Mouse (Mus musculus) heart, embryonic 13.5 days (tissue): ENCODE data around the gene 4930453N24Rik. TPM values are rescaled to one million over a fixed set of nuclear protein-coding genes. Genes with fewer than 3 reads are reported as not detected.

ENCODE experiments used
- ATAC-seq: fragments of 200-750 bp; cut with Nextera tagmentation; 2 replicates; pipeline ENCODE4 v1.8.0; 2017; ENCODE audit warnings: moderate TSS enrichment; ENCODE audit not compliant: insufficient number of reproducible peaks, low FRiP score, low TSS enrichment; ENCODE audit errors: extremely low read depth
- H3K27ac ChIP-seq: fragments of 300-500 bp; sonication (generic); replicated peaks from 2 replicates; pipeline ENCODE4 v1.5.1; 2015; ENCODE audit warnings: moderate library complexity, mild to moderate bottlenecking, inconsistent platforms
- H3K27me3 ChIP-seq: fragments of 300-500 bp; sonication (generic); replicated peaks from 2 replicates; pipeline ENCODE4 v1.6.1; 2015; ENCODE audit warnings: mild to moderate bottlenecking, inconsistent platforms
- H3K36me3 ChIP-seq: fragments of 300-500 bp; sonication (generic); 2 replicates; pipeline ENCODE4 v1.6.1; 2015; ENCODE audit warnings: mild to moderate bottlenecking, inconsistent platforms
- H3K4me1 ChIP-seq: fragments of 300-500 bp; sonication (generic); 2 replicates; pipeline ENCODE4 v1.6.1; 2015; ENCODE audit warnings: inconsistent platforms
- H3K4me2 ChIP-seq: fragments of 300-500 bp; sonication (generic); 2 replicates; pipeline ENCODE4 v1.6.1; 2015; ENCODE audit warnings: inconsistent platforms, mild to moderate bottlenecking, moderate library complexity
- H3K4me3 ChIP-seq: fragments of 300-500 bp; sonication (generic); 2 replicates; pipeline ENCODE4 v1.5.1; 2015; ENCODE audit warnings: moderate library complexity, mild to moderate bottlenecking, inconsistent platforms
- H3K9ac ChIP-seq: fragments of 300-500 bp; sonication (generic); 2 replicates; pipeline ENCODE4 v1.6.1; 2015; ENCODE audit warnings: inconsistent platforms, mild to moderate bottlenecking, moderate library complexity
- H3K9me3 ChIP-seq: fragments of 300-500 bp; sonication (generic); 2 replicates; pipeline ENCODE4 v1.6.1; 2016; ENCODE audit warnings: inconsistent platforms
- WGBS: fragments of 180-500 bp; shearing (Covaris S2); methylation state at CpG from one replicate; pipeline ENCODE4 v1.1.7; 2015; ENCODE audit warnings: mixed read lengths; 5-methylcytosine and 5-hydroxymethylcytosine counted together
- polyA plus RNA-seq: library from polyadenylated mRNA; unstranded; fragments of >200 nt; fragmentation: Nextera tagmentation; extraction: Ambion mirVana; gene quantifications from 2 replicates; pipeline ENCODE4 v1.2.1, GENCODE M21; 2015

Gene 4930453N24Rik
- polyA plus RNA-seq: 12.9 and 16.0 TPM in 2 replicates

DNA sequence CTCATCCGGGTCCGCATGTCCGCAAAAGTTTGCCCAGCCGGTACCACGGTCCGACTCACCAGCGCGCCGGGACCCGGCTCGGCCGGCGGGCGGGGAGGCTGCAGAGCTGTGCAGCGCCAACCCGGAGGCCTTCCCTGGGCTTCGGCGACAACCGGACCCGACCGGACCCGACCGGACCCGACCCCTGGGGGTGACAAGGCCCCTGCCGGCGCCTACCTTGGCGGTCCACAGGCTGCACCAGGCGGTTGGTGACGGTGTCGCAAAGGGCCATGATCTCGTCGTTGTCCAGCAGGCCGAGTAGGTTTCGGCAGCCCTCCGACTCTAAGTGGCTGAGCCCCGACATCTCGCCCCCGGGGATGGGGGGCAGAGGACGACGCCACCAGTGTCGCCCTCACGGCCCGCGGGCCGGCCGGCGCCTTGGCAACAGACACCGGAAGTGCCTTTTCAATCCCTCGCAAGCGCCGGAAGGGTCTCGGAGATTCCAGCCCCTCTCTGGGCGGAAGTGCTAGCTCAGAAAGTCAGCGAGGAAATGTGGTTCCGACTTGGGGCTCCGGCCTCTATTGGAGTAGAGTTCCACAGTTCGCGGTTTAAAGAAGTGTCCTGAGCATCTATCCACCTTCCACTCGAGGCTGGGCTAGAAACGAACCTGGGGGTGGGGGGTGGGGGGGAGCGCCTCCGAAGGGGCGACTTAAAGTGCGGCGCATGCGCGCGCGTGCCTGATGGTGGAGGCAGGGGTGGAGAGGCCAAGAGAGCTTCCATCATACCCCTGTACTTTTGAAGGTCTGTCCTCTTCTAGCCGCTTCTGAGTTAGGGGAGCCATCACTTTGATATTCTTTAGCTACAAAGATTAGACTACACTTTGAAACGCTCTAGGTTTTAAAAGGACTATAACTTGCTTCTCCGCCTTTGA is at the start of gene 4930453N24Rik:
Gene 4930453N24Rik, minus strand, starts transcription at position 641 of the 910 bp plus-strand sequence.
- 2% methylated on average over 72 of the region's 72 CpGs for WGBS
- H3K9me3 ChIP-seq: no peaks in the 10 kb centered on the region
- H3K27me3 ChIP-seq: 0 out of 2 replicates have a peak, but pooled peaks cover 5% of the 10 kb centered on the region
- peaks cover 15% of the 10 kb centered on the region for H3K36me3 ChIP-seq
- H3K4me3 ChIP-seq: peak within 1 kb of the TSS; percentile 92
- H3K9ac ChIP-seq: peak within 1 kb of the TSS; percentile 96
- peak within 1 kb of the TSS; percentile 82 for H3K27ac ChIP-seq
- peaks cover 9% of the 10 kb centered on the region for H3K4me1 ChIP-seq
- ATAC-seq: peak; percentile 71; the same call in 1 of the 2 replicates
- peak within 1 kb of the TSS; percentile 74 for H3K4me2 ChIP-seq

DNA sequence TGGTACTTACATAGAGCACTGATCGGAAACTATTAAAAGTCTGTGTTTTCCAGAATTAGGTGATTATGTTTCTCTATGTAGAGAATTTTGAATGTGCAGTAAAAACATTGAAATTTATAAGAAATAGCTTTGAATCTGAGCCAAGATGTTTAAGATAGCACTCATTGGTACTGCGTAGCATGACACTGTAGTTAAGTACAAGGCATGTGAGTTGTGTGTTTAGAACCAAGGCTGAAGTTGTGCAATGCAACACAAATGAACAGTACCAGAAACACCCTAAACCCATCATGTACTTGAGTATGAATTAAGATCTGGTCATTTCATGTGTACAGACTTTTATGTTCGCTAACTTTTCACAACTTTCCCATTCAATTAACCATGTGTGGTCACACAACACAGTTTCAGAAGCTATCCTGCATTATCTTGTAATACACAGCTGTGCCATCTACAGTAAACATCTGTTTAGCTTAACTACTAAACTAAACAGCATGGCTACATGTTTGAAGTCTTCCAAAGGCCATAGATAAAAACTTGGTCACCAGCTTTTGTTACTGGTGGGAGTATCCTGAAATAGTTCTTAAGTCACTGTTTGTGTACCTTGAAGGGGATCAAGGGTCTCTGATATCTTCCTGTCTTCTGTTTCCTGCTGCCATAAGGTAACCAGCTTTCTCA is 46.3 kb upstream of the 4930453N24Rik start:
- Histone ChIP-seq H3K9ac (no peak overlapping the region), H3K4me1 (no peaks in the 10 kb centered on the region), H3K4me3 (no peak overlapping the region), H3K4me2 (no peak overlapping the region), H3K36me3 (peaks cover 20% of the 10 kb centered on the region), H3K9me3 (no peaks in the 10 kb centered on the region), H3K27ac (no peak overlapping the region), H3K27me3 (no peaks in the 10 kb centered on the region)
- ATAC-seq: no peak
- WGBS: 92% methylated on average over 3 of the region's 3 CpGs

DNA sequence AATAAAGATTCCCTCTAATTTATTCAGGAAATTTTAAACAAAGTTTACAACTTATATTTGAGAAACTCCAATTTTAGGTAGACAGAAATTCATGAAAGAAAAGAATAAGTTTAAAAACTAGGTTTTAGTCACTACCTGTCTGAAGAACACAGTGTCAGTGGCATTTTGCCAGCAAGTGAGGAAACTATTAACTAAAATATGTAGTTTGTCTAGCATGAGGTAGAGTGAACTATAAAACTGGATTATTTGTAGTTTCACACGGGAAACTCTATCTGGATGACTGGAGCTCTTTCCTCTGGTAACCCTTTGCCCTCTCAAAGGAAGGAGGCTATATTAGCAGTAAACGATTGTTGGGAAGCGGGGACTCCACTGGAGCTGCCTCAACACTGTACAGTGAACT is 32.1 kb upstream of the 4930453N24Rik start:
- no peak overlapping the region for H3K27ac ChIP-seq
- H3K9me3 ChIP-seq: no peaks in the 10 kb centered on the region
- no peaks in the 10 kb centered on the region for H3K4me1 ChIP-seq
- H3K36me3 ChIP-seq: peaks cover 22% of the 10 kb centered on the region
- no peak for ATAC-seq
- H3K9ac ChIP-seq: no peak overlapping the region
- no peak overlapping the region for H3K4me3 ChIP-seq
- no peak overlapping the region for H3K4me2 ChIP-seq
- 82% methylated on average over 3 of the region's 3 CpGs for WGBS
- no peaks in the 10 kb centered on the region for H3K27me3 ChIP-seq

DNA sequence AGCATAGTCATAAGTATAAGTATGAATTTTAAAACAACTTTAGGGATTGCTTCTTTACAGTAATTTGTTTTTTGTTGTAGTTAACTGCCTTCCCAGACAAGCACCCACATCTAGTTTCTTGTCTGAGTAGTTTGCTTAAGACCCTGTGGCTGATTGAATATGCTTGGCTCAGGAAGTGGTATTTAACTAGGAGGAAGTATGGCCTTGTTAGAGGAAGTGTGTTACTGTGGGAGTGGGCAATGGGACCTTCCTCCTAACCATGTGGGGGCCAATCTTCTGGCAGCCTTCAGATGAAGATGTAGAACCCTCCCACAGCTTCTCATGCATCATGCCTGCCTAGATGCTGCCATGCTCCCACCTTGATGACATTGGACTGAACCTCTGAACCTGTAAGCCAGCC is 30.7 kb upstream of the 4930453N24Rik start:
- H3K4me2 ChIP-seq: no peak overlapping the region
- H3K9me3 ChIP-seq: no peaks in the 10 kb centered on the region
- no peaks in the 10 kb centered on the region for H3K27me3 ChIP-seq
- no peak overlapping the region for H3K4me3 ChIP-seq
- H3K4me1 ChIP-seq: no peaks in the 10 kb centered on the region
- H3K36me3 ChIP-seq: peaks cover 22% of the 10 kb centered on the region
- ATAC-seq: no peak
- no peak overlapping the region for H3K27ac ChIP-seq
- H3K9ac ChIP-seq: no peak overlapping the region

DNA sequence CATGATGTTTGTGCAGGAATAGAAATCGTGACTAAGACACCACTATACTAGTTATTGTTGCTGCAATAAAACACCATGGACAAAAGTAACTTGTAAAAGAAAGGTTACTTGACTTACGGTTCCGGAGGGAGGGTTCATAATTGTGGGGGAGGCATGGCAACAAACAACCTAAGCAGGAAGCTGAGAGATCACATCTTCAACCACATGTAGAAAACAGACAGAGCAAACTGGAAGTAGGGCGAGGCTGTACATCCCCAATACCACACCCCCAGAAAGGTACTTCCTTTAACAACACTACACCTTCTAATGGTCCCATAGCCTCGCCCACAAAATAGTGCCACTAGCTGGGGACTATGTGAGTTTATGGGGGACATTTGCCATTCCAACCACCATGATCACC is 29.4 kb upstream of the 4930453N24Rik start:
- Histone ChIP-seq H3K27me3 (no peaks in the 10 kb centered on the region), H3K9ac (no peak overlapping the region), H3K27ac (no peak overlapping the region), H3K36me3 (peaks cover 15% of the 10 kb centered on the region), H3K4me2 (no peak overlapping the region), H3K9me3 (no peaks in the 10 kb centered on the region), H3K4me3 (no peak overlapping the region), H3K4me1 (no peaks in the 10 kb centered on the region)
- 89% methylated on average over 5 of the region's 5 CpGs for WGBS
- no peak for ATAC-seq

DNA sequence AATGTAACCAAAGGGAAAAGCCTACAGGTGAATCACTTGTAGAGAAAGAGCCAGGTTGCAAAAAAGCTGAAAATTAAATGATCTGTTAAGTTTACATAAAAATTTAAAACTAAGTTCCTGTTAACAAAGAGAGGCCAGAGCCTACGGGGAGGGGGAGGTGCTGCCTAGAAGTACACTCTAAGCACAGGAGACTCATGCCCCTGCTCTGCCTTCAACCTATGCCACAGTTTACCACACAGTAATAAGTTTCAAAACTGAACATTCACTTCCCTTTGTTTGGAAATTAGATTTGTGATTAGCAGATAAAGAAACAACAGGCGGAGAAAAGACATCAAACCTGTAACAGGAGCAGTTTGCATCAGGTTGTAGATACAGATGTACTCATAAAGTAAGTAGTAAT is 23.8 kb upstream of the 4930453N24Rik start:
- Histone ChIP-seq H3K4me1 (no peaks in the 10 kb centered on the region), H3K9me3 (no peaks in the 10 kb centered on the region), H3K9ac (no peak overlapping the region), H3K27ac (no peak overlapping the region), H3K4me3 (no peak overlapping the region), H3K27me3 (no peaks in the 10 kb centered on the region), H3K4me2 (no peak overlapping the region), H3K36me3 (peaks cover 6% of the 10 kb centered on the region)
- WGBS: 90% methylated on average over 2 of the region's 2 CpGs
- ATAC-seq: no peak

DNA sequence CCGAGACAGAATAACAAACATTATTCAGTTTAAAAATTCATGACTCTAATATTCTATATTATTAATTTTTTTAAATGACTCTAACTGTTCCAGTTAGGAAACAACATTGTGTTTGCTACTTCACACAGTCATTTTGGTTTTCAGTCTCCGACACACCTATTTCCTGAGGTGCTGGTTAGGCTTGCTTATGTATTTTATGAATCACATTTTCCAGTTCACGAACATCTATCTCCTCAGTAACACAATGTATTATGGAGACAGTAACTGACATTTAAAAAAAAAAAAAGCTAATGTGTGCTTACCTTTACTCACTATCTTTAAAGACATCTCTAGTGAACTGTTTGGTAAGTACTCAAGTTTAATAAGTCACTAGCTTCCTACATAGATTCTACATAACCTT is 18.7 kb upstream of the 4930453N24Rik start:
- no peak for ATAC-seq
- Histone ChIP-seq H3K36me3 (peaks cover 28% of the 10 kb centered on the region), H3K4me1 (no peaks in the 10 kb centered on the region), H3K4me3 (no peak overlapping the region), H3K27me3 (no peaks in the 10 kb centered on the region), H3K9me3 (no peaks in the 10 kb centered on the region), H3K4me2 (no peak overlapping the region), H3K9ac (no peak overlapping the region), H3K27ac (no peak overlapping the region)
- 95% methylated on average over 3 of the region's 3 CpGs for WGBS

DNA sequence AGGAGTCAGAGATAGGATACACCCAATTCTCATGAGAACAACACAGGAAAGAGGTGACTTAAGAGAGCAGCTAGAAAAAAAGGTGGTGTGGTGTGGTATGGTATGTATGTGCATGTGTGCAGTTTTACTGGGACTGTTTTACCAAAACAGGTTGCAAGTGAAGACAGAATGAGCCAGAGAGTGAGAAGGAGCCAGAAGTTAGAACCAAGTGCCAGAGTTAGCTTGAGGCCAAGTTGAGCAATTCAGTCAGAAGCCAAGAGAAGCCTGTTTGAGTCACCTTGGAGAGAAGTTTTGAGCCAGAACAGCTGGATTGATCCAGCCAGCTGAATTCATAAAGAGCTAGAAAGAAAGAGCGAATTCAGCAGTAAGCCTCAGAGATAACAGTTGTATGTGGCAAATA is 4.6 kb upstream of the 4930453N24Rik start:
- peaks cover 10% of the 10 kb centered on the region for H3K36me3 ChIP-seq

DNA sequence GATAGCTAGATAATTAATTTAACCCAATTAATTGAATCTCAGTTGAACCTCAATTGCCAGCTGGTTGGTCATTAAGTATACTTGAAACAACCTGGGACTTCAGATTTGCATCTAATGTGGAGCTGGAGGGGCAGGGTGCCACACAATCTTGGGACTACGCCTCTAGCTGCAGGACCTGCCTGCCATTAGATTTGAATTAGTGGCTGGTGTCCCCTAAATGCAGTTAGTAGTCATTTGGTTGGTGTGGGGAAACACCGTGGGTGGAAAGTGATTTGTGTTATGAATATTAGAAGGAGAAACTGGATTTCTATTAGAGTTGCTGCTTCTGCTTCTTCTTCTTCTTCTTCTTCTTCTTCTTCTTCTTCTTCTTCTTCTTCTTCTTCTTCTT is 464 bp upstream of the 4930453N24Rik start:
- H3K4me1 ChIP-seq: peaks cover 9% of the 10 kb centered on the region
- ATAC-seq: no peak
- 76% methylated on average over 2 of the region's 2 CpGs for WGBS
- 0 out of 2 replicates have a peak, but pooled peaks cover 5% of the 10 kb centered on the region for H3K27me3 ChIP-seq
- H3K9me3 ChIP-seq: no peaks in the 10 kb centered on the region
- no peak overlapping the region for H3K27ac ChIP-seq
- peaks cover 9% of the 10 kb centered on the region for H3K36me3 ChIP-seq
- H3K4me3 ChIP-seq: peak overlapping the region; percentile 92
- no peak overlapping the region for H3K9ac ChIP-seq
- H3K4me2 ChIP-seq: peak overlapping the region; percentile 74

More for the DNA sequence above, 4.6 kb upstream of the 4930453N24Rik start:
- Histone ChIP-seq H3K4me3 (no peak overlapping the region), H3K27me3 (0 out of 2 replicates have a peak, but pooled peaks cover 5% of the 10 kb centered on the region), H3K27ac (no peak overlapping the region), H3K4me2 (no peak overlapping the region), H3K9ac (no peak overlapping the region), H3K9me3 (no peaks in the 10 kb centered on the region), H3K4me1 (no peaks in the 10 kb centered on the region)
- no peak for ATAC-seq
- 71% methylated on average over 1 of the region's 1 CpGs for WGBS

DNA sequence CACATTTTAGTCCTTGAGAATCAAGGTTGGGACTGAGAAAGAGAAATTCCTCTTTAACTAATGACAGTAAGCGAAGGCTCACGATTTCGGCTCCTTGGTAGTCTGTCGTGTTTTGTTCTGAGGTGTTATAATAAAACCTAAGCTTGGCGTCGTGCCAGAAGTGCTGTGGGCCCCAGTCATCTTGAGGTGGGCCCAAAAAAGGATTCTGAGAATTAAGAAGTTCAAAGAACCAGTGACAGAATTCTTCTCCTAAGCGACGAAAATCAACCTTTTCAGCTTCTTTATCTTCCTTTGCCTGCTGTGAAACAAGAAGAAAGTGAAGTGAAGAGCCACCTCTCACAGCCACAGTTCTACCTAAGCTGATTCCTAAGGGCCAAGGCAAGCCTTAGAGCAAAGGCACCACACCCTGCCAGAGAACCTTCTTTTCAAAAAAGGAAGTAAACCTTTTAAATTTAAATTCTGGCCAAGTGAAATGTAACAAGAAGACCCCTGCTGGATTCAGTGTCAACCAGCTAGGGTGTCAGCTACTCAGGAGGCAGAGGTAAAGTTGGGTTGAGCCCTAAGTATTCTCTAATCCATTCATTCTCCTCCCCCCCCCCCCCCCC is 4.2 kb downstream of the 4930453N24Rik start:
- no peak for ATAC-seq
- Histone ChIP-seq H3K9ac (no peak overlapping the region), H3K9me3 (peaks cover 10% of the 10 kb centered on the region), H3K27me3 (no peaks in the 10 kb centered on the region), H3K4me2 (no peak overlapping the region), H3K4me1 (peaks cover 9% of the 10 kb centered on the region), H3K4me3 (no peak overlapping the region), H3K36me3 (peaks cover 52% of the 10 kb centered on the region), H3K27ac (no peak overlapping the region)
- 85% methylated on average over 8 of the region's 8 CpGs for WGBS

DNA sequence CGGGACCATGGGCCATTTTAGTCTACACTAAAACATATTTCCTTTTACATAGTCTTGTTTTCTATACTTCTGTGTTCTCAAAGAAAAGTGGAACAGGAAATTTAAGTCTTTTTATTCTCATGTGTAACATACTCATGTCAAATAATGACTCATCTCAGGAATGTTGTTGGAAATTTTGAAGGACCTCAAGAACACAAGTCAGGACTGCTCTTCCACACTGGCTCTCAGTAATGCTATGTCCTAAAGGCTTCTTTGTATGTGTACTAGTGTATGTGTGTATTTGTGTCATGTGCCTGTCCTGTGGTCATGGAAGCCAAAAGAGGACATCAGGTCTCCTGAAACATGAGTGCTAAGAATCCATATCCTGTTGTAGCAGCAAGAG is 11.7 kb downstream of the 4930453N24Rik start:
- H3K27ac ChIP-seq: peak overlapping the region; percentile 56; the same call in 1 of the 2 replicates
- H3K4me3 ChIP-seq: no peak overlapping the region
- peaks cover 18% of the 10 kb centered on the region for H3K4me1 ChIP-seq
- H3K9me3 ChIP-seq: peaks cover 10% of the 10 kb centered on the region
- no peaks in the 10 kb centered on the region for H3K27me3 ChIP-seq
- no peak for ATAC-seq
- no peak overlapping the region for H3K4me2 ChIP-seq
- H3K36me3 ChIP-seq: peaks cover 28% of the 10 kb centered on the region
- H3K9ac ChIP-seq: no peak overlapping the region
- 70% methylated on average over 1 of the region's 1 CpGs for WGBS
